In the genomic region with DNA sequence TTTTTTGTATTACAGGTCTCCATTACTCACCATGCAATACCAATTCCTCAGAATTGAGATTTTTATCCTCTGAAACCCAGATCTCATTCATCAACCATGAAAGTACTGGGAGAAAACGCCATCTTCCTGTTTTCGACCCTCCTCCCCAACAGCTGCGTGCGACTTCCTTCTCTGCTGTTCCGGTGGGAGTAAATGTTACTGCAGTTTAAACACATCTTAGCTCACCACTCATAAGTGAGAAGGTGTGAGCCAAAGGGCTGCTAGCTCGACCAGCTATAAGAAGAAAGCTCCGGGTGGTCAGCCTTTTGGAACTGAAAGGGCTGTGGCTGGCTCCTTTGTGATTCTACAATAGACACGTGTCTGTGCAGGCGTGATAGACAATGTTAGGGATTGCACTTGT, we compare ENCODE assay signal across 12 mouse cellular contexts.
"Had no signal": no experiment of that assay in that cellular context is flagged by ENCODE, and none has a peak within 500 bp of the region (broad histone marks: within the 10 kb centered on the region; RNA-seq: fewer than 3 reads in every experiment).

No protein-coding gene starts in this region.

- H3K9ac ChIP-seq: liver, embryonic 15.5 days; lung, embryonic 15.5 days; midbrain, embryonic 13.5 days had no signal

- H3K27ac ChIP-seq: kidney, postnatal 0 days; layer of hippocampus, adult 2 months; liver, embryonic 15.5 days; lung, embryonic 15.5 days; midbrain, embryonic 13.5 days had no signal

- ATAC-seq: midbrain, embryonic 13.5 days had no signal

- H3K4me2 ChIP-seq: liver, embryonic 11.5 days; liver, embryonic 15.5 days; lung, embryonic 15.5 days; midbrain, embryonic 13.5 days had no signal

- H3K27me3 ChIP-seq: liver, embryonic 15.5 days; lung, embryonic 15.5 days; midbrain, embryonic 13.5 days had no signal

- H3K9me3 ChIP-seq: liver, embryonic 15.5 days; lung, embryonic 15.5 days; midbrain, embryonic 13.5 days had no signal

- H3K4me1 ChIP-seq: liver, embryonic 15.5 days; lung, embryonic 15.5 days had no signal

- DNase-seq: kidney, adult 11 months; kidney, postnatal 4 days; left cerebral cortex, postnatal 4 days; lung, postnatal 14 days; right cerebral cortex, postnatal 4 days; spleen, adult 18-20 months had no signal

- H3K4me3 ChIP-seq: layer of hippocampus, adult 2 months; liver, embryonic 15.5 days; lung, embryonic 15.5 days; midbrain, embryonic 13.5 days had no signal

- H3K36me3 ChIP-seq: liver, embryonic 15.5 days; lung, embryonic 15.5 days; midbrain, embryonic 13.5 days had no signal
